Mouse (Mus musculus) R1 (cell line): ENCODE results near the gene Hepacam.
A peak's percentile ranks its signal among the peaks of the same experiment; 100 is the strongest.

Source experiments
- DNase-seq: peaks from one replicate; pipeline ENCODE4 v3.0.0-alpha.2; 2018; ENCODE audit warnings: low read depth, low spot score

Hepacam gene

GRCm38 (mm10) chr9:37384284-37385182 is 17.4 kb downstream of the Hepacam start:
- DNase-seq = peak; percentile 81

- peak; percentile 81 for DNase-seq
Observed at GRCm38 (mm10) chr9:37390891-37391290, 23.7 kb downstream of the Hepacam start.

DNA sequence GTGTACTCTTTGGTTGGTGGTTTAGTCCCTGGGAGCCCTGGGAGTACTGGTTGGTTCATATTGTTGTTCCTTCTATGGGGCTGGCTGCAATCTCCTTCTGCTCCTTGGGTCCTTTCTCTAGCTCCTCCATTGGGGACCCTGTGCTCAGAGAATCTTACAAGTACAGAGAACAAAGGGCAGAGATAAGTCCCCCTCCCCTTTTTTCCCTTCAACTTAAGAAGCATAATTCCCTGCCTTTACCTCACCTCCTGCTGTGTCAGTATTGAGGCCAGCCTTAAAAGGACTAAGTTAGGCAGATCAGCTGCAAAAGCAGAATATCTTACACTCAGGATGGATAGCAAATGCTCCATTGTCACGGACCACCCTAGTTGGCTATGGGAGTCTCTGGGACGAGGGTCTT is 24.9 kb downstream of the Hepacam start:
- DNase-seq = peak; percentile 64

DNA sequence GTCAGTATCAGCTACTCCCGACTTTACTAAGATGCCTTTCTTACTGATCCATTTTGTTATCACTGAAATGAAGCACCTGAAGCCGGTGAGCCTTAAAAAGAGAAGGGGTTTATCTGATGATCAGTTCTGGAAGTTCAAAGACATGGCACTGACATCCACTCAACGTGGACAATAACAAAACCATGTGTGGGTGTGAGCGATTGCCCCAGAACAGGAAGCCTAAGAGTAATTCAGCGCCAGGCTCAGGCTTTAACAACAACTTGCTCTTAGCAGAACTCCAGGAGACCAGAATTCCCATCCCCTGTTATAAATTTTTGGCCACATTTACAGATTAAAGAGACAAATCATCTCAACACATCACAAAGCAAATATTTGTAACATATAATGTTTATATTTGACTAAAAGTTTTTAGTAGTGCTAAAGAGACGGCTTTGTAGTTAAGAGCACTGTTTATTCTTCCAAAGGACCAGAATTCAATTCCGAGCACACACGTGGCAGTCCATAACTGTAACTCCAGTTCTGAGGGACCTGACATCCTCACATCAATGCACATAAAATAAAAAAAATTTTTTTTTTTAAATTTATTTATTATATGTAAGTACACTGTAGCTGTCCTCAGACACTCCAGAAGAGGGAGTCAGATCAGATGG is 26.5 kb downstream of the Hepacam start:
- no peak for DNase-seq

DNA sequence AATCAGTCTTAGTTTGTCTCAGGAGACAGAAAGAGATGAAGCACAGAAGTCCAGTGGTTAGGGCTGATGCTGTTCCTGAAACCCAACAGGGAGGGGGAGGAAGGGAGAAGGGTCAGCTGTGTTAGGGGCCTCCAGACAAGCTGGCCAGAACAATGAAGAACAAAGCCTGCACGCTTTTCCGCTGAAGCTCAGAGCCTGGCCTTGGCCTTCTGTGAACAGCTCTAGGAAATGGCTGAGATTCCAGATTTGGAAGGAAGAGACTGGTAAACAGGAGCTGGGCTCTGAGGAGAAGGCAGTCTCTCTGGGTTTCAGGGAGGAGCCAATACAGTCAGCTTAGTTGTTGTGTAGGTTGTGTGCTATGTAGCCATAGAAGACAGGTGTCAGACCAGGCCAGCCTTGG is 33.4 kb downstream of the Hepacam start:
- no peak for DNase-seq

- DNase-seq = peak; percentile 92
Observed at GRCm38 (mm10) chr9:37401802-37402201, 34.7 kb downstream of the Hepacam start, which contains the start of gene Robo4. Gene Robo4, plus strand, starts transcription at chr9:37401897.

DNA sequence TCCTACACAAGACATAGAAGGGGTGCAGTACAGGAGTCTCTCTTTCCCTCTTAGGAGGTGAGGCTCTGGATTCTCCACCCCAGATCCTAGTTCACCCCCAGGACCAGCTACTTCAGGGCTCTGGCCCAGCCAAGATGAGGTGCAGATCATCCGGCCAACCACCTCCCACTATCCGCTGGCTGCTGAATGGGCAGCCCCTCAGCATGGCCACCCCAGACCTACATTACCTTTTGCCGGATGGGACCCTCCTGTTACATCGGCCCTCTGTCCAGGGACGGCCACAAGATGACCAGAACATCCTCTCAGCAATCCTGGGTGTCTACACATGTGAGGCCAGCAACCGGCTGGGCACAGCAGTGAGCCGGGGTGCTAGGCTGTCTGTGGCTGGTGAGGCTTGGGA is 35.4 kb downstream of the Hepacam start:
- no peak for DNase-seq

- no peak for DNase-seq
Observed at GRCm38 (mm10) chr9:37403011-37403410, 35.9 kb downstream of the Hepacam start.

DNA sequence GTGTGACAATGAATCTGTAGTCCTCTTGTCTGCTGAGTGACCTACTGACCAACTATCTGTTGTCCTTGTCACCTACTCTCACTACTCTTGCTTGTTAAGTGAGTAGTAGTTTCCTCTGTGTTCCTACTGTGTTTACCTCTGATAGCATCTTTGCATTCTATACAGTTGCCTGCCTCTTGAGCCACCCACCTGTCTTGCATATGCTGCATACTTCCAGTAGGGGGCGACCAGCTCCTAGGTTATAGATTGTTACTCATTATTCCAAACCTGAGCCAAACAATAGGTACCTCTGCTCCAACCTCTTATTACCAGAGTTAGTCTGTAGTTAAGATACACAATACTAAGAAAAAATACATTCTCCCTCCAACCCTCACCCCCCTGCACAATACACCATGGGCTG is 39.2 kb downstream of the Hepacam start:
- peak; percentile 69 for DNase-seq

DNA sequence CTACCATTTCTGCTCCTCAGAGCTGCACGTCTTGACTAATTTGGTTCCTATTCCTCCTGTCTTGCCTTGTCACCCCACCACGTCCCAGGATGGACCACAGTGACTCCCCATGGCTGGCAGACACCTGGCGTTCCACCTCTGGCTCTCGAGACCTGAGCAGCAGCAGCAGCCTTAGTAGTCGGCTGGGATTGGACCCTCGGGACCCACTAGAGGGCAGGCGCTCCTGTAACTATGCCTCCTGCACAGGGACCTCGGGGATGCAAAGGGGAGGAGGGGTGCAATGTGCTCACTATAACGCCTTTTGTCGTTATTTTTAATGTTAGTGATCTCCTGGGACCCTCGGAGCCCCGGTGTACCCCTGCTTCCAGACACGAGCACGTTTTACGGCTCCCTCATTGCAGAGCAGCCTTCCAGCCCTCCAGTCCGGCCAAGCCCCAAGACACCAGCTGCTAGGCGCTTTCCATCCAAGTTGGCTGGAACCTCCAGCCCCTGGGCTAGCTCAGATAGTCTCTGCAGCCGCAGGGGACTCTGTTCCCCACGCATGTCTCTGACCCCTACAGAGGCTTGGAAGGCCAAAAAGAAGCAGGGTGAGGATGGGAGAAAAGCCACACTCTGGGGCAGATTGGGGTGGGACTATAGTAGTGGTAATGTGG is 40.8 kb downstream of the Hepacam start:
- DNase-seq = peak; percentile 39

- DNase-seq = no peak
Observed at GRCm38 (mm10) chr9:37409698-37410445, 42.7 kb downstream of the Hepacam start.

DNA sequence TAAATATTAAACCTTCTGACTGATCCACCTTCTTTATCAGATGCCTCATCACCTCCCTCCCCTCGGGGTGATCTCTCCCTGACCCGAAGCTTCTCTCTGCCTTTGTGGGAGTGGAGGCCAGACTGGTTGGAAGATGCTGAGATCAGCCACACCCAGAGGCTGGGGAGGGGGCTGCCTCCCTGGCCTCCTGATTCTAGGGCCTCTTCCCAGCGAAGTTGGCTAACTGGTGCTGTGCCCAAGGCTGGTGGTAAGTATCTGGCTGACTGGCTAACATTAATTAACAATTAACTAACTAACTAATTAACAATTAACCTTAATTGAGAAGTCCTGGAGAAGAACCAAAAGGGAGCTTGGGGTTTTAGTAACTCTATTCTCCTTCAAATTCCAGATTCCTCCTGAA is 45.8 kb downstream of the Hepacam start:
- no peak for DNase-seq

GRCm38 (mm10) chr9:37414666-37415065 is 47.5 kb downstream of the Hepacam start:
- no peak for DNase-seq

DNA sequence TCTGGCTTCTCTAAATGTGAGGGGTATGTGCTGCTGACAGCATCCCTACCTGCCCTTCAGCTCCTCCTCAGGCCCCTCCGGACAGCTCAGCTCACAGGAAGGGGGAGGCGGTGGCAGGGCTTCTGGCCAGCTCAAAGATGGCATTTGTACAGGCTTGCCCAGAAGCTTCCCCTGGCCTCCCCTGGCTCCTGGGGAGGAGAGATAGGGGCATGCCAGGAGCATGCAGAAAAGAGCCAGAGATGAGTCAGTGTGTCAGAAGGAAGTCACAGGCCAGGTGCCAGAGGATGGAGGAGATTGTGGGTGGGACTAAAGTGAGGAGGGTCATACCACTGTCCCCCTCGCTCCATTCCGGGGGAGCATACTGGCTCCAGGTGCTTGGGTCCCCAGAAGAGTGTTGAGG is 51.6 kb downstream of the Hepacam start:
- no peak for DNase-seq

GRCm38 (mm10) chr9:37420676-37421075 is 53.5 kb downstream of the Hepacam start:
- DNase-seq = peak; percentile 97

DNA sequence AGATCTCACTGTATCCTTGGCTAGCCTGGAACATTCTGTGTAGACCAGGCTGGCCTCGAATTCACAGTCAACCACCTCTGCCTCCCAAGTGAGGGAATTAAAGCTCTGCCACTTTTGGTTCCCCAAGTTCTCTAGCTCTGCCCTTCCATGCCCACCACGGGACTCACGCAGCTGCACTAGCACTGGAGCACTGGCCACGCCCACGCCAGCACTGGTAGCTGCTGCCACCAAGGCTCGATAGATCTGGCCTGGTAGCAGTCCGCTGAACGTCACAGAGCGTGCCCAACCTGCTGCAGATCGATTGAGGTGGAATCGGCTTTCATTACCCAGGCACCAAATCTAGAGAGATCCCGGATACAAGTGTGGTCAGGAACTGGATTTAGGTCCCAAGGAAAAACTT is 54.1 kb downstream of the Hepacam start:
- peak; percentile 30 for DNase-seq

DNA sequence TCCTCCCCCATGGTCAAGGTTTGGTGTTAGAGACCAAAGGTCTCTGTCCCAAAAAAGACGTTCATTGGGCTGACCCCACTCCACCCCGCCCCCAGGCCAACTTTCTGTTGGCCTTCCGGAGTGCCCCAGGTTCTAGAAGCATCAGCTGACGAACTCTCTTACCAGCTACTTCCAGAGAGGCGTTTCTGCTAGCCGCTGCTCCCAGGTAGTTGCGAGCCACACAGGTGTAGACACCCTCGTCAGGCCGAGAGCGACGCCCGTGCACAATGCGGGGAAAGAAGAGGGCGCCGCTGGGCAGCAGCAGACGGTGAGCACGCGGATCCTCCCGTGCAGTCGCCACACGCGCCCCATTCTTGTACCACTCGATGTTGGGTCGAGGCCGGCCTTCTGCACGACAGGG is 62.2 kb downstream of the Hepacam start:
- DNase-seq = no peak

GRCm38 (mm10) chr9:37430582-37430981 is 63.4 kb downstream of the Hepacam start:
- DNase-seq = peak; percentile 94

GRCm38 (mm10) chr9:37432026-37432666 is 65.0 kb downstream of the Hepacam start:
- peak; percentile 52 for DNase-seq

- peak; percentile 50 for DNase-seq
Observed at GRCm38 (mm10) chr9:37432720-37433421, 65.7 kb downstream of the Hepacam start, which contains the start of gene Robo3. Gene Robo3, minus strand, starts transcription at chr9:37433246.
